ENCODE assay signal across 9 mouse cellular contexts in genomic region chr11:5290691-5291090, GRCm38 (mm10). TPM values are rescaled to one million over a fixed set of nuclear protein-coding genes. Genes with fewer than 3 reads are reported as not detected.
DNase-seq lines count a peak whose midpoint lies in the region; TF ChIP-seq lines count a peak whose summit lies in the region.
"Had no signal": no experiment of that assay in that cellular context is flagged by ENCODE, and none has a peak within 500 bp of the region (broad histone marks: within the 10 kb centered on the region; RNA-seq: fewer than 3 reads in every experiment).

No protein-coding gene starts in this region.

- in situ Hi-C loops in CH12.LX (cut with MboI; ENCODE audit: low pct_ligation_motif_present, low pct_unique_long_range_greater_than_20kb, low sequenced_read_pairs), result loop anchor here (5.0 kb wide), 1 partner anchor 177 kb away; no protein-coding TSS in a partner anchor

- H3K4me2 ChIP-seq in CH12.LX (ENCODE audit: insufficient read depth, low read depth, poor library complexity, severe bottlenecking), result no peak overlapping the region
- H3K4me2 ChIP-seq: liver, embryonic 15.5 days had no signal

- no peaks in the 10 kb centered on the region for H3K9me3 ChIP-seq in heart, embryonic 10.5 days
- H3K9me3 ChIP-seq in CH12.LX (replicated peaks; ENCODE audit: low read length), result no peaks in the 10 kb centered on the region
- H3K9me3 ChIP-seq: liver, embryonic 15.5 days had no signal

- DNase-seq in heart, adult 18-20 months, result peak; percentile 51 to 85
- no peak for DNase-seq in heart, embryonic 10.5 days (ENCODE audit: low spot score)
- DNase-seq in CH12.LX (ENCODE audit: extremely low read depth), result peak; percentile 70
- peak; percentile 34 for DNase-seq in c-Kit-positive CD71-positive TER-119-negative erythroid progenitor cells, embryonic 14.5 days (ENCODE audit: low read depth)
- DNase-seq in gastrocnemius, postnatal 10 days, result peak; percentile 71
- peak; percentile 55 to 62 for DNase-seq in layer of hippocampus, postnatal 36 days
- peak; percentile 15 to 21 for DNase-seq in monocyte, adult 2 months (ENCODE audit: low read depth in 1 of 2, low spot score in 2 of 2)
- DNase-seq in thymus, adult 2 months, result peak; percentile 74

- H3K9ac ChIP-seq in CH12.LX (ENCODE audit: insufficient read depth, low read depth), result no peak overlapping the region
- H3K9ac ChIP-seq: liver, embryonic 15.5 days had no signal

- 20% methylated on average over 5 of the region's 5 CpGs for WGBS in heart, embryonic 10.5 days
- 24% methylated on average over 5 of the region's 5 CpGs for WGBS in thymus, adult 2 months

- H3K36me3 ChIP-seq in heart, embryonic 10.5 days, result peaks cover 27% of the 10 kb centered on the region
- H3K36me3 ChIP-seq in CH12.LX (replicated peaks in 1 of 2; ENCODE audit: control insufficient read depth in 1 of 2, insufficient read depth in 1 of 2, low read length in 1 of 2), result peaks cover 0 to 23% of the 10 kb centered on the region in 2 experiments
- H3K36me3 ChIP-seq in thymus, adult 2 months (ENCODE audit: control insufficient read depth, insufficient read depth, low read length), result peaks cover 12% of the 10 kb centered on the region; the same call in 1 of the 2 replicates

- no peak overlapping the region for H3K4me3 ChIP-seq in heart, embryonic 10.5 days
- no peak overlapping the region for H3K4me3 ChIP-seq in CH12.LX (replicated peaks in 1 of 3; ENCODE audit: low read depth in 2 of 3, low read length in 2 of 3, poor library complexity in 1 of 3)
- H3K4me3 ChIP-seq in thymus, adult 2 months (ENCODE audit: control insufficient read depth, insufficient read depth, low read length), result no peak overlapping the region
- H3K4me3 ChIP-seq: liver, embryonic 15.5 days had no signal

- peak; percentile 98 to 100 for TF ChIP-seq CTCF in CH12.LX (conservative IDR thresholded peaks at IDR 0.05 in 1 of 2, IDR thresholded peaks at IDR 0.05 in 1 of 2; ENCODE audit: low read depth in 2 of 2, low read length in 2 of 2)
- no peak for TF ChIP-seq CTCF in thymus, adult 2 months (IDR thresholded peaks at IDR 0.05; ENCODE audit: borderline replicate concordance, control insufficient read depth, extremely low read depth, insufficient read depth, low read length, poor library complexity)

- no peak overlapping the region for H3K27ac ChIP-seq in heart, embryonic 10.5 days
- no peak overlapping the region for H3K27ac ChIP-seq in CH12.LX (ENCODE audit: insufficient read depth, low read depth)
- H3K27ac ChIP-seq in thymus, adult 2 months (ENCODE audit: control insufficient read depth, insufficient read depth, low read length), result no peak overlapping the region
- H3K27ac ChIP-seq: liver, embryonic 15.5 days had no signal

- no peaks in the 10 kb centered on the region for H3K79me2 ChIP-seq in CH12.LX (replicated peaks; ENCODE audit: control insufficient read depth, extremely low read depth, insufficient read depth, poor library complexity, severe bottlenecking)

- TF ChIP-seq POLR2A in CH12.LX (IDR thresholded peaks at IDR 0.05; ENCODE audit: low read depth, low read length), result no peak
- TF ChIP-seq POLR2A in thymus, adult 2 months (IDR thresholded peaks at IDR 0.05; ENCODE audit: control insufficient read depth, extremely low read depth, insufficient read depth, low read length, poor library complexity), result no peak

- TF ChIP-seq EP300 in CH12.LX (IDR thresholded peaks at IDR 0.05; ENCODE audit: low read length), result no peak

- dilution Hi-C loops in CH12.LX (cut with MboI; ENCODE audit: extremely low pct_ligation_motif_present, extremely low pct_unique_long_range_greater_than_20kb, low sequenced_read_pairs), result no loop called here

- H3K27me3 ChIP-seq in heart, embryonic 10.5 days (ENCODE audit: insufficient read depth, poor library complexity, severe bottlenecking), result no peaks in the 10 kb centered on the region
- no peaks in the 10 kb centered on the region for H3K27me3 ChIP-seq in CH12.LX (replicated peaks)
- no peaks in the 10 kb centered on the region for H3K27me3 ChIP-seq in thymus, adult 2 months (ENCODE audit: control insufficient read depth, insufficient read depth, low read length)
- H3K27me3 ChIP-seq: liver, embryonic 15.5 days had no signal

- TF ChIP-seq RAD21 in CH12.LX (IDR thresholded peaks at IDR 0.05; ENCODE audit: low read depth, low read length), result peak; percentile 100

- H3K4me1 ChIP-seq in heart, embryonic 10.5 days, result peaks cover 9% of the 10 kb centered on the region; the same call in 1 of the 2 replicates
- H3K4me1 ChIP-seq in CH12.LX (ENCODE audit: control insufficient read depth in 1 of 2, insufficient read depth in 2 of 2), result no peaks in the 10 kb centered on the region
- peaks cover 4% of the 10 kb centered on the region for H3K4me1 ChIP-seq in thymus, adult 2 months (replicated peaks; ENCODE audit: control insufficient read depth, insufficient read depth, low read length)
- H3K4me1 ChIP-seq: liver, embryonic 15.5 days had no signal

TF ChIP-seq in CH12.LX, 34 proteins besides CTCF, POLR2A, EP300 and RAD21:
- TF ChIP-seq ZC3H11A (IDR thresholded peaks at IDR 0.05; ENCODE audit: low read depth, low read length), result peak; percentile 94
- TF ChIP-seq SMC3 (IDR thresholded peaks at IDR 0.05; ENCODE audit: low read depth, low read length), result peak; percentile 95
- no peak for TF ChIP-seq USF2 (conservative IDR thresholded peaks at IDR 0.05; ENCODE audit: low read depth, low read length)
- TF ChIP-seq JUN (IDR thresholded peaks at IDR 0.05; ENCODE audit: insufficient read depth, low read depth, low read length), result no peak
- TF ChIP-seq ZKSCAN1 (IDR thresholded peaks at IDR 0.05; ENCODE audit: borderline replicate concordance, low read depth, low read length), result no peak
- TF ChIP-seq JUND (conservative IDR thresholded peaks at IDR 0.05; ENCODE audit: low read depth, low read length), result no peak; the same call in 1 of the 2 replicates
- TF ChIP-seq USF1 (IDR thresholded peaks at IDR 0.05; ENCODE audit: low read depth, low read length), result no peak
- TF ChIP-seq KAT2A (IDR thresholded peaks at IDR 0.05; ENCODE audit: insufficient replicate concordance, low read length), result no peak
- TF ChIP-seq PAX5 (IDR thresholded peaks at IDR 0.05; ENCODE audit: low read length), result no peak
- TF ChIP-seq ETS1 (conservative IDR thresholded peaks at IDR 0.05; ENCODE audit: low read depth, low read length), result no peak
- TF ChIP-seq CHD2 (IDR thresholded peaks at IDR 0.05; ENCODE audit: low read length), result no peak
- TF ChIP-seq POLR2AphosphoS2 (IDR thresholded peaks at IDR 0.05; ENCODE audit: low read depth, low read length), result no peak
- TF ChIP-seq MAFK (IDR thresholded peaks at IDR 0.05; ENCODE audit: insufficient replicate concordance, low read length), result no peak
- TF ChIP-seq SIN3A (IDR thresholded peaks at IDR 0.05; ENCODE audit: low read length), result no peak
- no peak for TF ChIP-seq ELF1 (IDR thresholded peaks at IDR 0.05; ENCODE audit: low read depth, low read length)
- TF ChIP-seq RCOR1 (conservative IDR thresholded peaks at IDR 0.05; ENCODE audit: low read depth, low read length), result no peak
- 0 out of 2 replicates have a peak, but pooled peaks have one; percentile 39 for TF ChIP-seq MAX (IDR thresholded peaks at IDR 0.05; ENCODE audit: low read length)
- TF ChIP-seq MXI1 (IDR thresholded peaks at IDR 0.05; ENCODE audit: low read depth, low read length), result no peak
- peak; percentile 31; the same call in 1 of the 2 replicates for TF ChIP-seq TCF12 (IDR thresholded peaks at IDR 0.05; ENCODE audit: low read depth, low read length)
- peak; percentile 46; the same call in 1 of the 2 replicates for TF ChIP-seq NELFE (IDR thresholded peaks at IDR 0.05; ENCODE audit: low read depth, low read length)
- TF ChIP-seq BHLHE40 (IDR thresholded peaks at IDR 0.05; ENCODE audit: low read depth, low read length), result 0 out of 2 replicates have a peak, but pooled peaks have one; percentile 16
- no peak for TF ChIP-seq MAZ (IDR thresholded peaks at IDR 0.05; ENCODE audit: low read depth, low read length)
- TF ChIP-seq ZMIZ1 (IDR thresholded peaks at IDR 0.05; ENCODE audit: low read depth, low read length), result no peak
- no peak for TF ChIP-seq ZNF384 (IDR thresholded peaks at IDR 0.05; ENCODE audit: low read depth, low read length)
- no peak for TF ChIP-seq UBTF (IDR thresholded peaks at IDR 0.05; ENCODE audit: low read depth, low read length)
- TF ChIP-seq HCFC1 (IDR thresholded peaks at IDR 0.05; ENCODE audit: low read depth, low read length), result no peak
- TF ChIP-seq CHD1 (IDR thresholded peaks at IDR 0.05; ENCODE audit: low read depth, low read length), result no peak
- no peak for TF ChIP-seq GABPA (IDR thresholded peaks at IDR 0.05; ENCODE audit: insufficient replicate concordance, low read depth, low read length)
- TF ChIP-seq NRF1 (IDR thresholded peaks at IDR 0.05; ENCODE audit: low read depth, low read length), result no peak
- peak; percentile 56; the same call in 1 of the 2 replicates for TF ChIP-seq IRF4 (IDR thresholded peaks at IDR 0.05; ENCODE audit: low read depth, low read length)
- no peak for TF ChIP-seq TBP (conservative IDR thresholded peaks at IDR 0.05; ENCODE audit: low read depth, low read length)
- no peak for TF ChIP-seq MEF2A (IDR thresholded peaks at IDR 0.05; ENCODE audit: borderline replicate concordance, low read depth, low read length)
- TF ChIP-seq MYC (IDR thresholded peaks at IDR 0.05; ENCODE audit: low read depth, low read length), result peak; percentile 58; the same call in 1 of the 2 replicates

RNA-seq across cellular contexts. Expression of gene Kremen1, which starts 29.3 kb away (rescaled TPM):
- total RNA-seq in heart, adult 18-20 months (2021), result 10 to 100 TPM; 82.3 to 83.3 TPM
- 18.3 and 34.4 TPM in 2 replicates for polyA plus RNA-seq in heart, embryonic 10.5 days (2016; fragmentation: Nextera tagmentation; extraction: Ambion mirVana)
- total RNA-seq in CH12.LX (2012; rRNA removed), result 9.9 and 11.8 TPM in 2 replicates
- total RNA-seq in CH12.LX (2014; rRNA removed), result 4.4 and 5.0 TPM in 2 replicates
- 6.9 and 7.3 TPM in 2 replicates for polyA plus RNA-seq in CH12.LX (2012; ENCODE audit: insufficient read length, low read depth)
- 10 to 100 TPM; 69.3 to 74.4 TPM for total RNA-seq in gastrocnemius, postnatal 10 days (2021)
- total RNA-seq in layer of hippocampus, postnatal 36 days (2021), result 10 to 100 TPM; 13.1 to 14.6 TPM
- polyA plus RNA-seq in thymus, adult 2 months (2012; rRNA removed), result 170 and 197 TPM in 2 replicates

Comparison
In these comparisons a context has a peak if more than half of its experiments do, and no peak if none do; other contexts are left out.
1. RNA of gene Kremen1, which starts 29.3 kb away (total RNA-seq): 82.3 to 83.3 TPM in heart, adult 18-20 months and 69.3 to 74.4 TPM in gastrocnemius, postnatal 10 days; 13.1 to 14.6 TPM in layer of hippocampus, postnatal 36 days and 4.4 to 11.8 TPM in CH12.LX; every median in the first group is over 4 times any median in the second.